Mouse (Mus musculus) testis, postnatal 14 days (tissue): ENCODE measurements around the gene Gm20388.

Experiments
- DNase-seq: peaks from one replicate; pipeline ENCODE4 v3.0.0; 2021; ENCODE audit warnings: low spot score

Gene Gm20388

GRCm38 (mm10) chr8:120492193-120492880, 581.7 kb downstream of the Gm20388 start:
- DNase-seq: no peak

GRCm38 (mm10) chr8:120492881-120493220, 582.2 kb downstream of the Gm20388 start:
- no peak for DNase-seq

- DNase-seq: no peak
Measured at GRCm38 (mm10) chr8:120493508-120494464, 583.1 kb downstream of the Gm20388 start.

GRCm38 (mm10) chr8:120494903-120495302, 584.3 kb downstream of the Gm20388 start:
- peak; percentile 36 for DNase-seq

- DNase-seq: no peak
Measured at GRCm38 (mm10) chr8:120495461-120495860, 584.8 kb downstream of the Gm20388 start.

- peak; percentile 51 for DNase-seq
Measured at GRCm38 (mm10) chr8:120496478-120496877, 585.8 kb downstream of the Gm20388 start.

- no peak for DNase-seq
Measured at GRCm38 (mm10) chr8:120497503-120497946, 586.9 kb downstream of the Gm20388 start.

GRCm38 (mm10) chr8:120498349-120498831, 587.7 kb downstream of the Gm20388 start:
- DNase-seq: no peak

GRCm38 (mm10) chr8:120498926-120499605, 588.4 kb downstream of the Gm20388 start:
- DNase-seq: peak; percentile 37

GRCm38 (mm10) chr8:120500701-120501261, 590.1 kb downstream of the Gm20388 start:
- DNase-seq: no peak

GRCm38 (mm10) chr8:120501426-120501825, 590.8 kb downstream of the Gm20388 start:
- DNase-seq: no peak

GRCm38 (mm10) chr8:120502428-120502827, 591.8 kb downstream of the Gm20388 start:
- DNase-seq: no peak

GRCm38 (mm10) chr8:120504251-120505081, 593.8 kb downstream of the Gm20388 start:
- no peak for DNase-seq

- DNase-seq: no peak
Measured at GRCm38 (mm10) chr8:120505082-120505511, 594.5 kb downstream of the Gm20388 start.

GRCm38 (mm10) chr8:120505619-120506310, 595.1 kb downstream of the Gm20388 start:
- no peak for DNase-seq

GRCm38 (mm10) chr8:120506562-120506961, 595.9 kb downstream of the Gm20388 start:
- DNase-seq: no peak

- no peak for DNase-seq
Measured at GRCm38 (mm10) chr8:120507290-120507689, 596.6 kb downstream of the Gm20388 start.

- no peak for DNase-seq
Measured at GRCm38 (mm10) chr8:120509136-120510034, 598.7 kb downstream of the Gm20388 start.

- no peak for DNase-seq
Measured at GRCm38 (mm10) chr8:120510035-120510416, 599.4 kb downstream of the Gm20388 start.
